Mouse (Mus musculus): ENCODE data around the gene Acsm4.
"Not testable (repeated sequence)": the region's sequence is repeated elsewhere in the genome, so short reads cannot be mapped to it uniquely, and the experiment has no call there.

Acsm4 gene

GRCm38 (mm10) chr7:119689726-119690125 lies at the start of gene Acsm4:
Gene Acsm4, plus strand, starts transcription at chr7:119690026.
- DNase-seq (ENCODE audit: low read depth, low spot score) = no peak

- no peak for DNase-seq (ENCODE audit: low read depth, low spot score)
These were observed 47.5 kb upstream of the Acsm4 start for GRCm38 (mm10) chr7:119642307-119642706.

GRCm38 (mm10) chr7:119667893-119668292 lies 21.9 kb upstream of the Acsm4 start:
- DNase-seq (ENCODE audit: low read depth, low spot score) = no peak

DNA sequence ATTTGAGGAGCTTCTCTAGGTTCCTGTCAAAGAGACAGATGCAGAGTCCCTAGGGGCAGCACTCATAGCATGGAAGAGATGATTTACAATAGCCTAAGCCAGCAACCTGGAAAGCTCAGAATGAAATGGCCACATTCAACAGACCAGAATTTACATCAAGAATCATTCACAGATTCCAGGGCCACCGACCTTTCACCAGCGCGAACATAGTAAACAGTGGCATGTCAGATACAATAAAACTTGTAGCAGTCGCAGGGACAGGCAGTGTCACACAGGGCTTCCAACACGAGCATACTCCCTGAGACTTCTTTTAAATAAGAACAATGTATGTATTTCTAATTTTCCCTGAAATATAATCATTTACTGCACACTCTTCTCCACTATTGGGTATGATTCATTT lies 19.4 kb upstream of the Acsm4 start:
- DNase-seq (ENCODE audit: low read depth, low spot score) = no peak

GRCm38 (mm10) chr7:119670925-119671324 lies 18.9 kb upstream of the Acsm4 start:
- DNase-seq (ENCODE audit: low read depth, low spot score) = no peak

- peak; percentile 9 for DNase-seq (ENCODE audit: low read depth, low spot score)
These were observed 16.4 kb upstream of the Acsm4 start for GRCm38 (mm10) chr7:119673465-119673864.

DNA sequence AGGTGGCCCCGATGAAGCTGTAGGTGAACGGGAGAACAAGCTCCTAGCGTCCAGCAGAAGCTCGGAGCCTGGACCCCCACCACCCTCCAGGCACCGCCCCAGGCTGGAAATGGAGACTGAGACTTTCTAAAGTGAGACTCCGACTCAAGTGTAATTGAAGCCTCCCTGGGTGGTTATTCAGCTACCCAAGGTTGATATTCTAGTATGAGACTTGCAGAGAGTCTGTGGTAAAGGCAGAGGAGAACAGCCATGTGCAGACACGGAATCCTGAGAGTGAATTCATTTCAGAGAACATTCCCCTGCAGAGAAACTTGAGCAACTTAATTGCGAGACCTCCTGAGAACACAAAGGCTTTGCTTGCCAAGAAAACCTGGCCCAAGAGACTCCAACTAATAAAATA lies 9.7 kb upstream of the Acsm4 start:
- no peak for DNase-seq (ENCODE audit: low read depth, low spot score)

DNA sequence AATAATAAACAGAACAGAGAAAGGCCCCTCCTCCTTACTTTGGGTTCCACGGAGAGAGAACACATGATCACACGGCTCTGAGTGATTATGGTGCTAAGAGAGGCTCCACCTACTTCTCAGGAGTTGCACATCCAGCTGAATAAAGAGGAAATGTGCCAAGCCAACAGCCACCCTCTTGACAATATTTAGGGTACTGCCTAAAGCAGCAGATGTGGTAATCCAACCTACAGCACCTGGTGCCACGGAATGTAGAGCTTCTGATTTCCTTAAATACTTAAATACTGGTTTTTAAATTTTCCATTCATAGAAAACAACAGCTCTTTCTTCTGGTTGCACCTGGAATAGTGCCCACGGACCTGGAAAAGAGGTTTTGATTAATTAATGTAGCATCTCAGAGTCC lies 7.1 kb upstream of the Acsm4 start:
- DNase-seq (ENCODE audit: low read depth, low spot score) = no peak

DNA sequence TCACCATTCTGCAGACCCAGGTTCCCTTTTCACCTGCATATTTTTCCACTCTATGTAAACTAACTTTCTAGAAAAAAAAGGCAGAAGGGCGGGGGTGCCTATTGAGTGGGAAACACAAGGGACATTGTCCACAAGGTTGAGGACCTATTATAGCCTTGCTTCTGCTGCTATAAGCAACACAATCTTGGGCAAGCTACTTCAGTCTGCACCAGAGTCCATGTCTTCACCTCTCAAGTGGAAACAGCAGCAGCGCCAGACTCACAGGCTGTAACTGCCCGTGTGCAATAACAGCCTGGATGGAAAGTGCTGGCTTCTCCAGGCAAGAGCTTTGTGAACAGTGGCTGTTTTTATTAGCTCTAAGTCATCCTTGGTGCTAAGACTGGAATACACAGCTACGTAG lies 2.5 kb downstream of the Acsm4 start:
- DNase-seq (ENCODE audit: low read depth, low spot score) = no peak

- peak; percentile 4 for DNase-seq (ENCODE audit: low read depth, low spot score)
These were observed 5.1 kb downstream of the Acsm4 start for GRCm38 (mm10) chr7:119694926-119695325.

- DNase-seq (ENCODE audit: low read depth, low spot score) = no peak
These were observed 24.3 kb downstream of the Acsm4 start for GRCm38 (mm10) chr7:119714111-119714510.

GRCm38 (mm10) chr7:119720253-119720946 lies 30.6 kb downstream of the Acsm4 start, which contains the start of gene Thumpd1:
Gene Thumpd1, minus strand, starts transcription at chr7:119720798.
- peak; percentile 88 for DNase-seq (ENCODE audit: low read depth, low spot score)

DNA sequence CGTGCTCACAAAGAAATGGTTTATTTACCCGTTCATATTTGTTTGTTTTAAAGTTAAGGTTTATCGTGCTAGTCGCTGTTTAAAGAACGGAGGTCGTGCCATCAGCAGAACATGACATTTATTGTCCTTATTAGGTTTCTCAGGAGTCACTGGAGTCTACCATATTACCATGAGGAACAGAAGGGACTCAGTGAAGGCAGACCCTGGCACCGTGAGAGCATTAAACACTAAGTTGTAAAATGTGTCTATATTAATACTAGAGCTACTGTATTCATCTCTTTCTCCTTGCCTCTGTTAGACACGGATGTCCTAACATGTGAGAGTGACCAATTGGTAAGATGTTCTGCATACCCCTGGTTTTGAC lies 31.1 kb downstream of the Acsm4 start:
- no peak for DNase-seq (ENCODE audit: low read depth, low spot score)

GRCm38 (mm10) chr7:119727621-119728020 lies 37.8 kb downstream of the Acsm4 start:
- DNase-seq (ENCODE audit: low read depth, low spot score) = no peak

- not testable (repeated sequence) for DNase-seq (ENCODE audit: low read depth, low spot score)
These were observed 41.4 kb downstream of the Acsm4 start for GRCm38 (mm10) chr7:119731262-119731661.

GRCm38 (mm10) chr7:119738877-119739276 lies 49.1 kb downstream of the Acsm4 start:
- no peak for DNase-seq (ENCODE audit: low read depth, low spot score)

DNA sequence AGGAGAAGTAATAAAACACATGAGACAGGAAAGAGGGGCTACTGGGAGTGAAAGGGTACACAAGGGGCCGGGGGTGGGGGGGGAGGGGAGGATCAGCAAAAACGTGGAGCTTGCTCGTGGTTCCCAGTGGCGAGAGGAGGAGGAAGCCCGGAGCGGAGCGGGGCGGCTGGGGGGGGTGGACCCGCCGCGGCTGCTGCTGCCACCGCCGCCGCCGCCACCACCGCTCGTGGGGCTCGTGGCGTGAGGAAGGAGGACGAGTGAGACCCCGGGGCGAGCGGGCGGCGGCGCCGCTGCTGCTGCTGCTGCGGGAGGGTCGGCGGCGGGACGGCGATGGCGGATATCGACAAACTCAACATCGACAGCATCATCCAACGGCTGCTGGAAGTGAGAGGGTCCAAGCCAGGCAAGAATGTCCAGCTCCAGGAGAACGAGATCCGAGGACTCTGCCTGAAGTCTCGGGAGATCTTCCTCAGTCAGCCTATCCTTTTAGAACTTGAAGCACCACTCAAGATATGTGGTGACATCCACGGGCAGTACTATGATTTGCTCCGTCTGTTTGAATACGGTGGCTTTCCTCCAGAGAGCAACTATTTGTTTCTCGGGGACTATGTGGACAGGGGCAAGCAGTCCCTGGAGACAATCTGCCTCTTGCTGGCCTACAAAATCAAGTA lies 50.1 kb downstream of the Acsm4 start:
- not testable (repeated sequence) for DNase-seq (ENCODE audit: low read depth, low spot score)

DNA sequence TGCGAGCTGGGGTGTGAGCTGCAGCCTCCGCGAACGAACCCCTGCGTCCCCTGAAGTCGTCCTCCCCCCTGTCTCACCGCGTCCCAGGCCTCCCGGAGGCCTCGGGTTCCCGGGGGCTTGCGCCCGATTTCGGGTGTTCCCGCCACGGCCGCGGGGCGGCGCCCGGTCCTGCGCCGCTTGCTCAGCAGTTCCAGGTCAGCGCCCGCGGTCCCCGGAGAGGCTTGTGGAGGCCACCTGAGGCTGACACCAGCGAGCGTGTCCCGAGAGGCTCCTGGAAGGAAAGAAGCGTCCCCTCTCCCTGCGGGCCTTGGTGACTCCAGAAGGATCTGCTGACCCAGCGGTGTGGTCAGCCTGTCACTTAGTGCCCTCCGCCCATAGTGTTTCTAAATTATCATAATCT lies 54.5 kb downstream of the Acsm4 start:
- no peak for DNase-seq (ENCODE audit: low read depth, low spot score)

GRCm38 (mm10) chr7:119745869-119746268 lies 56.0 kb downstream of the Acsm4 start:
- no peak for DNase-seq (ENCODE audit: low read depth, low spot score)

DNA sequence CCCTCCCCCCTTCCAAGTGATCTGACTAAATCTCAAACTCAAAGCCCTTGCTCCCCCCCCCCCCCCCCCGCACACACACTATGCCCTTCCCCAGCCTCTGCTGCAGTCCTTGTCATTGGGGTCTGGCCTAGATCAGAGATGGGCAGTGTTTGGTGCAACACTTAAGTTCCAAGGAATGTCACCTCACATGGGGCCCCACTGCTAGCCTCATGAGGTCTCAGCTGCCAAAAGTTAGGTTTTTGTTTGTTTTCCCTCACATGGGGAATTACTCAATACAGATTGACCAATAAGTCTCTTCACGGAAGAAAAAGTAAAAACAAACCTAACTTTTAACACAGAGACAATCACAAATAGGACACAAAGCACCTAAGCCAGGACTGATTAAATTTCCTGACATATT lies 58.9 kb downstream of the Acsm4 start:
- no peak for DNase-seq (ENCODE audit: low read depth, low spot score)

- no peak for DNase-seq (ENCODE audit: low read depth, low spot score)
These were observed 60.1 kb downstream of the Acsm4 start for GRCm38 (mm10) chr7:119749942-119750341.

DNA sequence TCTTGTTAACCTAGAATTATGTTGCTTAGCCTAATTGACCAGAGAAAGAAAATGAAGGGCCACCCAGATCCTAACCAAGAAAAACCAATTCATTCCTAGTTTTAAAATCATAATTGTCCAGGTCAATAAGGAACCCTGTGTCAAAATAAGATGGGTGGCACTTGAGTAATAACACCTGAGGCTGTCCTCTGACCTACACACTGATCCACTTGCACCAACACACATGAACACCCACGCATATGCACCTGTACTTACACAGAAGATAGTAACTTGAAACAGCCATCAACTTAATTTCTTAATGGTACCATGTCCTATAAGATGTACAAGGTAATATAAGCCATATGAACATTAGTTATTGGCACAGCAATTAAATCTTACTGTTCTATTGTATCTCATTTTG lies 63.9 kb downstream of the Acsm4 start:
- no peak for DNase-seq (ENCODE audit: low read depth, low spot score)

GRCm38 (mm10) chr7:119760527-119760951 lies 70.7 kb downstream of the Acsm4 start, which contains the start of gene Acsm3:
Gene Acsm3, plus strand, starts transcription at chr7:119760923.
- no peak for DNase-seq (ENCODE audit: low read depth, low spot score)

Measured in skeletal muscle tissue, adult 2 months (tissue).